Mouse (Mus musculus) MEL-GATA-1-ER (cell line): ENCODE measurements at regions not wholly inside any gene's neighbourhood (a gene's known extent, or its start where the extent isn't known, plus 50 kb on each side); places are given as distances from the start of the nearest gene placed in this dataset.

Experiments
- DNase-seq: peaks from one replicate; pipeline ENCODE4 v3.0.0-alpha.2; 2012; ENCODE audit warnings: low read depth; ENCODE audit errors: extremely low read depth

- no peak for DNase-seq
Observed at GRCm38 (mm10) chr16:86546905-86547304, 645.3 kb upstream of the Adamts5 start.

DNA sequence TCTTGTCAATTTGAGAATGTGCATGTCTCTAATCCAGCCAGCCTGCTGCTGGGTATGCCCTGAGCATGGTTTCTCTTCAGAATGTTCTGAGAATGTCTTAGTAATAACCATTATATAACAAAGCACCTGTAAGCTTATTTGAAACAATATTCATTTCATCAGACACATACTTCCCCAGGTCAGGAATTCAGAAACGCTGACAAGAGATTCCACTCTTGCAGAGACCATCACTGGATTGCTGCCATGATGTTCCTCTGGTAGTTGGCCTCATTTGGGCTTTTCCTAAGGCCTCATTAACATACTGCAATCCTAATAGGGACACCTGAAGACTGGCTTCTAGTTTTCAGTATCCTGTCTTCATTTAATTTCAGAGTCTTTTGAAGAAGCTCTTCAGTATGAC lies 642.5 kb upstream of the Adamts5 start:
- DNase-seq = no peak

- no peak for DNase-seq
Observed at GRCm38 (mm10) chr16:86536479-86536878, 634.9 kb upstream of the Adamts5 start.

- no peak for DNase-seq
Observed at GRCm38 (mm10) chr16:86524135-86524534, 622.5 kb upstream of the Adamts5 start.

- DNase-seq = no peak
Observed at GRCm38 (mm10) chr16:86516935-86517334, 615.3 kb upstream of the Adamts5 start.

- DNase-seq = no peak
Observed at GRCm38 (mm10) chr16:86516144-86516543, 614.5 kb upstream of the Adamts5 start.

- DNase-seq = no peak
Observed at GRCm38 (mm10) chr16:86501074-86501952, 599.7 kb upstream of the Adamts5 start.

DNA sequence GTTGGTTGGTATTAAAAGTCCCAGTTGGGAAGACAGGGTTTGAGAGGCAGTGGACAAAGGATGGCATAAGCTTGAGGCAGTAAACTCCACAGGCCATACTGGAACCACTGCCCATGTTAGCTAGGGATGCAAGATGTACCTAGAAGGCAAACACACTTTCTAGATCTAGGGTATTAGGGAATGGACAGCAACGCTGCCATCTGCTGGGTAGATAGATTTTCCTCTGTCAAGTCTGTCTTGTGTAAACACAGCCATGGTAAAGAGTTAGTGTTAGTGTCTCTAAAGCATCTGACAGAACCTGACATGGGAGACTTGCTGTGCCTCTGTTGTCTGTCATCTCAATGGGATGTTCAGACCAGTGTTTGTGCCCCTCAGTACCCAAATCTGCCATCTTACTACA lies 573.5 kb upstream of the Adamts5 start:
- no peak for DNase-seq

- no peak for DNase-seq
Observed at GRCm38 (mm10) chr16:86473059-86473740, 571.6 kb upstream of the Adamts5 start.

- no peak for DNase-seq
Observed at GRCm38 (mm10) chr16:86461073-86461472, 559.4 kb upstream of the Adamts5 start.

DNA sequence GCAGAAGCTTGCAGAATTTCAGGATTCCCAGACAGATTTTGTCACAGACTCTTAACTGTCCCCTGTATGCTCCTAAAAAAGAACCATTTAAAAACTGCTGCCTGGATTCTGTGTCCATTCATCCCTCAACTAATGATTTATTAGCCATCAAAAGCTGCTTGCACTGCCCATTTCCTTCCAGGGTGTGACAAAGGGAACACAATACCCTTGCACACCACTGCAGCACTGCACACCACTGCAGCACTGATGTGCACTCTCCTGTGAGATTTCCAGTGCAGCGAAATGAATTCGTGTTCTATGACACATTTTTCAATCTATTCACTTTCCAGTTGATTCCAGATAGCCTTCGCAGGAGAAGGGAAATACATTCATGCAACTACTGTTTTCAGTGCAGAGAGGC lies 555.0 kb upstream of the Adamts5 start:
- no peak for DNase-seq

DNA sequence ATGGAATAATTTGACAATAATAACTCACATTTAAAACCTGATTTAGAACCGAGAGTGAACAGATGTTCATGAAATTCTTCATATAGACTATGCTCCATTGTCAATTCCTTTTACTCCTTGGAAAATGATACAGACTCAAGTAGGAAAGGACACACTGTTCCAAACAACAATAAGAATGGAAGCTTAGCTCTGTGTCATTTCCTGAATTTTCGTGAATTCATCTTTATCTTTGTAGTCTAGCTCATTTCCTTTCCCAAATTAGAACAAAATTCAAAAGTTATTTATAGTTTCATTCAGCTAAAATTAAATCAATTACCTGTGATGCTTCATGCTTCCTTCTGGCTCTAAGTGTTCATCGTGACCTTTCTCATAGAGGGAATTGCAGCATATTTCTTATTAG lies 553.2 kb upstream of the Adamts5 start:
- DNase-seq = no peak

DNA sequence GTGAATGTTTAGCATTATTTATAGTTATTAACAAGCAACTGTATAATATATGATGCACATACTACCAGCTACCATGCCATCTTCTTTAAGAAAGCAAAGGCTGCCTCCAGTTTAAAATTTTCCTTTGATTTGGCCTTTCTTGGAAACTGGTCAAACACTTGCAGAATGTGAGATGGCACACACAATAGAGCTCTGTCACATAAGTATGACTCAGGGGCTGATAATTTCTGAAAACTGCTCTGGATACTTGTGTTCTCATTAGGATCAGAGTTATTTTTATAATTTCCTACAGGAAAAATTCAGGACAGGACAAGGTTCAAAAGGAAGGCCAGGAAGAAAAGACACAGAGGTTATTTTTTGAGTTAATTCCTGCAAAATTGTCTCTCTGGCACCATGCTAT lies 552.4 kb upstream of the Adamts5 start:
- no peak for DNase-seq

GRCm38 (mm10) chr16:86448478-86449160 lies 547.0 kb upstream of the Adamts5 start:
- DNase-seq = no peak

DNA sequence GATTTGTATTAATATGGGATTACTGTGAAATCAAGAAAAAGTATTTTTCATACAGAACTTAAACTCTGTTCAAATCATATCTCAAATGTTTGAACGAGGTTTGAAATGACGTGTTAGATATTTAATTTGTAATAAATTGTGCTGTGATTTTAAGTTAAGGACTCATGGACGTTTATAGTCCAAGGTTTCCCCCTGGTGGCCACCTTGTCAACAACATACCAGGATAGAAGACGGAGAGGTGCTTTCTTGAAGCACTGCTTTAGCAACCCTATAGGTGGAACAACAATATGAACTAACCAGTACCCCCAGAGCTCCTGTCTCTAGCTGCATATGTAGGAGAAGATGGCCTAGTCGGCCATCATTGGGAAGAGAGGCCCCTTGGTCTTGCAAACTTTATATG lies 517.8 kb upstream of the Adamts5 start:
- DNase-seq = peak; percentile 19

DNA sequence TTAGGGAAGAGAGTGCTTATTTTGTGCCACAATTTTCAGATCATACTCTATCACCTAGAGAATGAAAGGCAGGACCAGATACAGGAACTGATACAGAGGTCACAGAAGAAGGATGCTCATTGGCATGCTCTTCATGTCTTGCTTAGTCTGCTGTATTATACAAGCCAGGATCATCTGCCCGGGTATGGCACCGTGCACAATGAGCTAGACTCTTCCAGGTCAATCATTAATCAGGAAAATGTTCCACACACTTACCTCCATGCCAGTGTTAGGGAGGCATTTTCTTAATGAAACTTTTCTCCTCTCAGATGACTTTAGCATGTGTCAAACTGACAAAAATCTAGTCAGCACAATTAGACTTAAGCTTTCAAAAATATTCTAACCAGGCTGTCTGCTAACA lies 502.7 kb upstream of the Adamts5 start:
- no peak for DNase-seq

DNA sequence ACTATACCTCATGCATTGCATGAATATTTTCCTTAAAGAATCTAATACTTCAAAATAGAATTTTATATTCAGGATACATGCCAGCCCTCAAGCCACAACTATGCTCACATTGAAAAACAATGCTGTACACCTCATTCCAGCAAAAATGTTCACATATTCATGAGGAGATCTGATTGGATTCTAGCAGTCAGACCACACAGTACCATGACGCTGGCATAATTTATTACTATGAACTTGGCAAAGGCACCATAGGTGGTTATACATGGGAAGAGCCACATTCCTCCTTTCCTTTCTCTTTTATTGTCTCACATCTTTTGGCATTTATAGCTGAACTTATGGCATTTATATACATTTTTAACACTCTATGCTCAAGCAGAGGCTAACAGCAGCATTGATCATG lies 499.8 kb upstream of the Adamts5 start:
- DNase-seq = no peak

- DNase-seq = no peak
Observed at GRCm38 (mm10) chr16:86399288-86399687, 497.7 kb upstream of the Adamts5 start.

DNA sequence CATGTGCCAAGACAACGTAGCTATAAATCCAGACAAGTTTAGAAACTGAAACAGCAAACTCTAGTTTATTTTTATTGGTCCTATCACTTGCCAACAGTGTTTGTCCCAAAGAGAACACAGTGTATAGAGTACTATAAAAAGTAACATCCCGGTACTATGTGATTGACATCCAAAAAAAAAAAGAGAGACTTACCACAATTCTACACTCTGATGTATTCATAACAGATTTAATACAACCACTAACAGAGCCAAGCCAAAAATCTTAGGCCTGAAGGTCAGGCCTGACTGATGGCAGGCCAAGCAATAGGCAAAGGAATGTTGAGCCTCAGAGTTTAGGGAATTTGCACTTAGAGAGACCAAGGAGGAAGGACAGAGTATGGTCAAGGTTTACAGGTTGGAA lies 495.9 kb upstream of the Adamts5 start:
- no peak for DNase-seq

GRCm38 (mm10) chr16:86389063-86389723 lies 487.6 kb upstream of the Adamts5 start:
- no peak for DNase-seq

DNA sequence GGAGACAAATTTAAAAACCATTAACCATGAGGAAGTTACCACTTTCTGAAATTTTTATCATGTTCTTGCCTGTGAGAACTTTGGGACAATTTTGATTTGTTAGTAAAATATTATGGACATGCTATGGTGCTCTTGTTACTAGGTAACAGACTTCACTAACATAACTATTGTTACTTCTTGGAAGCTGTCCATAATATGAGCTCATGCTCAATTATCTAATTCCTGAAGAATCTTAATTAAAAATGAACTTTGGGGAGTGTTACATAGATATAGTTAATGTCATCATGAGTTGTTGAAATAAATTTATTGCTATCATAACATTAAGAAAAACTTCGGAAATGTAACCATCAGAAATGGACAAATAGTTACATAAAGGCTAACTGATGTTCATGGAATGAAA lies 486.5 kb upstream of the Adamts5 start:
- DNase-seq = no peak

DNA sequence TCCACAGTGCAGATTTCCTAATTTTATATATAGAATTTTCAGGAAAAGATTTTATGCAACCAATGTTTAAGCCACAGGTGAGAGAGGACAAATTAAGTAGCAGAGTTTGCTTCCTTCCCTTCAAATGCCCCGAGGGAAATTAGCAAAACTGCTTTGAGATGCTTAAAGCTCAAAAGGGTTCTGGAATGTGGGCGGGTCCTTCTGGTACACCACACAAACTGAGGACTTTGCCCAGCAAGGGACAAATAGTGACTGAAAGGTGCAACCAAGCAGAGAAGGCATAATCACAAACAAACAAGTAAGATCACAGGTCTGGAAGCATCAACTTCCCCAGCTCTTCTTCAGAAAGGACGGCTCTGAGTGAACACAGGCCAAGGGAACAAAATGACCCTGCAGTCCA lies 476.4 kb upstream of the Adamts5 start:
- no peak for DNase-seq
